Mouse (Mus musculus): ENCODE measurements around the gene Pdzd8.
A peak's percentile ranks its signal among the peaks of the same experiment; 100 is the strongest.

Pdzd8 gene

GRCm38 (mm10) chr19:59267417-59267963 lies 78.1 kb downstream of the Pdzd8 start:
- no peak for DNase-seq

DNA sequence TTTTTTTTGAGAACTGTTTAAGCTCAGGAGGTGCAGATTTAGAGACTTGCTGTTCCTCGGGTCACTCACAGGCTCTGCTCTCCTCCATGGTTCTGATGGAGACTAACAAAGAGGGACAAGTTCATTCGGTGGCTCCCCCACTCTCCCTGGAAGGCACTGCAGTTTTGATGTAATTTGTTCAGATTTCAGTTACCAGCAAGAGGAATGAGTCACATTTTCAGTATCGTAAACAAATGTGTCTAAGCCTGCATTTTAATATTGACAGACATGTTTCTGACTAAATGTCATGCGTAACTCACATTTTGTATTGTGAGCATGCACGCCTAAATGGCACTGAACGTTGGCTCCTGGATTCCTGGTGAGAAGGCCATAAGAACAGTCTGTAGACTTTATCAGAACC lies 79.7 kb downstream of the Pdzd8 start:
- no peak for DNase-seq

- no peak for DNase-seq
These were observed 80.6 kb downstream of the Pdzd8 start for GRCm38 (mm10) chr19:59264838-59265532.

DNA sequence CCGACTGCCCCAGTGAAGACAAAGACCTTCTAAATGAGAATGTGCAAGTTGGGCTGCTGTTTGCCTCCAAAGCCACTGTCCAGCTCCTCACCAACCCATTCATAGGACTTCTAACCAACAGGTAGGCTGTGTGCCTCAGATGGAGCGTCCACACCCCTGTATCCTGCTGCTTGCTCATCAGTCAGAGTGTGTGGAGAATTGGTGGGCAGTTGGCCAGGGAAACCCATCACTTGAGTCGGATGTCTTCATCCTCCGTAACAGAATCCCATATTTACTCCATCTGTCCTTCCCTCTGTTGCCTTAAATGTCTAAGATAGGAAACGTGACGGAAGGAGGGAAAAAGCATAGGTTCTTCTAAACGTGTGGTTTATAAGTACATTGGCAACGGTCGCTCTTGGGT lies 82.4 kb downstream of the Pdzd8 start:
- no peak for DNase-seq

DNA sequence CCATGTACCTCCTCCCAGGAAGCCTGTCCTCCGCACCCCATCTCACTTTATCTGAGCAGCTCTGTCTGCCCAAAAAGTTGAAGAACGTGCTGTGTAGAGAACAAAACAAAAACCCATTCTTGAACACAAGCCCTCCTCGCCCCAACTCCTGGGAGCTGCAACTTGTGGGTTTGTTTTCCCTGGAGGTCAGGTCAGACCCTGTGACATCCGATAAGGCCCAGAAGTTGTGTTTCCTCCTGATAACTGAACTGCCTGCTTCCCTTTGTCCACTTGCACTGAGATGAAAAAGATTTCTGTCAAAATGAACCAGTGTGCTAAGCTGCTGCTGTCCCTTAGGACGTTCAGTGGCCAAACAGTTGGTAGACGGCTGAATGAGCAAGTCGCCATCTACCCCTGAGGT lies 84.0 kb downstream of the Pdzd8 start:
- no peak for DNase-seq

DNA sequence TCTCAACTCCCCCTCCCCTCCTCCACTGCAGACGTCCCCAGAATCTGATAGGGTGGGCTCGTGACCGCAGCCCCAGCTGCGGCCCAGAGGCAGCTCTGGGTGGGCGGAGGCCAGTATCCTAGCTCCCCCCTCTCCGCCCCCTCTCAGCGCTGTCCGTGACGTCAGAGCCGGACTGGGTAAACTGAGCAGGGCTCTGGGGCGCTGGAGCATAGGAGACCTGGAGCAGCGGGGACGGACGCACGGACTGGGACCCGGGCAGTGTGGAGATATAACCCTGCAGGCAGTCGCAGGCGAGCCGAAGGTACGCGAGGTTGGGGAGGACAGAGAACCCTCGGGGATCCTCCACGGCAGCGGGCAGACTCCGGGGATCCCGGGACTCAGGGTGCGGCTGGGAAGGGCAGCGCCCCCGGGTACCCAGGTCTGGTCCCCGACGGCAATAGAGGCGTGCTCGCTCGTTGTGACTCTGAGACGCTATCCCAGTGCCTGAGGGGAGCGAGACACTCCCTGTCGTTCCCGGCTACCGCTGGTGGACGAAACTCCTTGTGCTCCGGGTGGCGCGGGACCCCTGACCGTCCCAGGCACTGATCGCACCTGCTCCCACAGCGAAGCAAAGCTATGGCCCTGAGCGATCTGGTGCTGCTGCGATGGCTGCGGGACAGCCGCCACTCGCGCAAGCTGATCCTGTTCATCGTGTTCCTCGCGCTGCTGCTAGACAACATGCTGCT lies 84.7 kb downstream of the Pdzd8 start, which contains the start of gene Slc18a2:
Gene Slc18a2 (plus strand): TSS at position 179 of the 725 bp plus-strand sequence.
- peak; percentile 41 to 56 for DNase-seq

- DNase-seq = no peak
These were observed 85.9 kb downstream of the Pdzd8 start for GRCm38 (mm10) chr19:59259633-59260032.

DNA sequence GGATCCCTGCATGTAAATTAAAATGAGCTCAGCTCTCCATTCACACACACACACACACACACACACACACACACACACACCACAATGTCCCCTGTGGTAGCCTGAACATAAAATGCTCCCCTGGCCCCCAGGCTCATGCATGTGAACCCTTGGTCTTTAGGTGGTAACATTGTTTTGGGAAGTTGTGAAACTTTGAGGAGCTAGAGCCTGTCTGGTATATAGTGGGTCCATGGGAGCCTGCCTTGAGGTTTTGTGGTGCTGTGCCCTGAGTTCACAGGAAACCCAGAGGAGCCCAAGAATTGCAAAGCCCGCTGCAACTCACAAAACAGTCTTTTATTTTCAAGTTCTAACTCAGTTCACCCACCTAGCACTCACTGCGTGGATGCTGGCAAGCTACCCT lies 92.9 kb downstream of the Pdzd8 start:
- no peak for DNase-seq

DNA sequence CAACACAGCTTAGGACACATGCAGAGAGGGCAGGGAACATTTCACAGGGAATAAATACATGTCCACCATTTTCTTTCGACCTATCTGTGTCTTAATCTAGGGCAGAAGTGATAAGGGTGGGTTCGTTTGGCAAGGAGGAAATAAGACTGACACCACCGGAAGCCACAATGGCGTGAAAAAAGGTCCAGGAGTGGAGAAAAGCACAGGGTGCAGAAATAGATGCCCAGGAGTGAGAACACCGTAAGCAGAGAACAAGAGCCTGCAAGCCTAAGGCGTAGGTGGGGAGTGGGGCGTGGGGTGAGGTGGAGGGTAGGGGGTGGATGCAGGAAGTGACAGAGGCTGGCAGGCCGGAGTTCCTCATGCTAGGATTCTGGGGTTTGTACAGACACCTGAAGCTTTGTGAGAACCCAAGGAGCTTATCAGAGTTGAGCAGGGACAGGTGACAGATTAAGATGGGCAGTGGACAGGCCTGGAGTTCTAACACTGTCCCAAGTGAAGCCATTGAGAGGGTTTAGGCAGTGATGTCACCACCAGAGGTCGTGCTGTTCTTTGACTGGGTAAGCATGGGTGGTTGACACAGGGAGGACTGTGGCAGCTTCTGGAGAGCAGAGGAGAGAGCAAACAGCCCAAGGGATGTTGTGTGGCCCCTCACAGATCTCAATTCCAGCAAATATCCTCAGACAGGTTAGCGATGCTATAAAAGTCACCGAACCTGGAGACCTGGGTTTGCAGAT lies 96.9 kb downstream of the Pdzd8 start:
- DNase-seq = peak in 1 of 2 experiments; percentile 37

GRCm38 (mm10) chr19:59248144-59248543 lies 97.4 kb downstream of the Pdzd8 start:
- no peak for DNase-seq

Measured in thymus, adult 18-20 months (tissue).